Mouse (Mus musculus): ENCODE measurements around the gene Cmtm8. TPM values are rescaled to one million over a fixed set of nuclear protein-coding genes. Genes with fewer than 3 reads are reported as not detected.
A peak's percentile ranks its signal among the peaks of the same experiment; 100 is the strongest.

Gene Cmtm8
- polyA plus RNA-seq, 1 experiment from 2014 or later = 6.1 TPM

DNA sequence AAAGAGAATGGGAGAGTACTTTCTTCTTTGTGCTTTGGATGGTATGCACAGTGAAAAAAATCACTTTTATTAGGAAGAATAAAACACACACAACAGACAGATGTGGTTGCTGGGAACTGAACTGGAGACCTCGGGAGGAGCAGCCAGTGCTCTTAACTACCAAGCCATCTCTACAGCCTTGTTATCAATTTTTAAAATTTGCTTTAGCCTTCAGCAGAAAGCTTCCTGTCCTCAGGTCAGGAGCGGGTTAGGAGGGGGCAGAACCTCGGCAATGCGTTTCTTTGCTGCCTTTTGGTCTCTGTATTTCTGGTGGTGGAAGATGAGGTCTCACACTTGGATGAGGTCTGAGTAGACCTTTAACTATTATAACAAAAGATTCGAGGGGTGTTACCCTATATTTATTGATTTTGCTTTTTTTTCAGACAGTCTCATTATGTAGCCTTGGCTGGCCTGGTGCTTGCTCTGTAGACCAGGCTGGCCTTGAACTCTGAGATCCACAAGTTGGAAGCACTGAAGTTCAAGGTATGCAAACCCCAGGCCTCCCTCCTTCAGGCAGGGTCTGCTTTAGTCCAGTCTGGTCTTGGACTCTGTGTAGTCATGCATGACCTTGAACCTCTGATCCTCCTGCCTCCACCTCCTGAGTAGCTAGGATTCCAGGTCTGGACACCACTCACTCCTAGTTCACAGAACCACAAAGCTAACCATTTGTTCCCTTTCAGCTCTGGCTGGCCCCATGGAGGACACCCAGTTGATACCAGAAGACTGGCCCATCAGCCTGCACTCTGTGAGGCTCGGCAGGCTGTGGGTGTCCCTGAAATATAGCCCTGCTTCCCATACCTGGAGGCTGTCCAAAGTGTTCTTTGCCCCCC, 66.5 kb downstream of the Cmtm8 start:
- Histone ChIP-seq H3K27me3 (ENCODE audit: control insufficient read depth, insufficient read depth, low read length) (peaks cover 4% of the 10 kb centered on the region; the same call in 1 of the 2 replicates), H3K9me3 (ENCODE audit: control insufficient read depth, low read length) (no peaks in the 10 kb centered on the region), H3K27ac (replicated peaks; ENCODE audit: low read depth, low read length) (no peak overlapping the region), H3K9ac (replicated peaks; ENCODE audit: low read length) (no peak overlapping the region), H3K4me3 (replicated peaks; ENCODE audit: low read depth, low read length) (no peak overlapping the region), H3K36me3 (ENCODE audit: control insufficient read depth, insufficient read depth, low read length) (no peaks in the 10 kb centered on the region), H3K4me2 (ENCODE audit: low read length) (no peak overlapping the region), H3K4me1 (ENCODE audit: control insufficient read depth, insufficient read depth, low read length) (peaks cover 10% of the 10 kb centered on the region)
- ATAC-seq (ENCODE audit: low FRiP score, low TSS enrichment) (no peak), DNase-seq (no peak)
- WGBS = 91% methylated on average over 6 of the region's 6 CpGs

DNA sequence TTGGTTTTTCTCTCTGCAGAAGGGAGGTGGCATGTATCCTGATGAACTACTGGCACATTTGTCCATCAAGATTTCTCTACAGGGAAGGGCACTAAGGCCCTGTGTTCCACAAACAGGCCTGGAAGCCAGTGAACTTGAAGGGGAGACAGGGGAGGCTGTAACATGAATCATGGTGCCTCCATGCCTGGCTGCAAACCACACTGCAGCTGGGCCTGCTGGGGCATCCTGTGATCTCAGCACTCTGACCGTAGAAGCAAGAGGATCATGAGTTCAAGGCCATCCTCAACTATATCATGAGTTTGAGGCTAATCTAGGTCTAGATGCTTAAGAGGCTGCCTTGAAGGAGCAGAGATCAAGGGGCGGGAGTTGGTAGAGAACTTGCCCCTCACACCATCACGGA, 67.6 kb downstream of the Cmtm8 start:
- WGBS = 92% methylated on average over 3 of the region's 3 CpGs
- no peaks in the 10 kb centered on the region for H3K9me3 ChIP-seq (ENCODE audit: control insufficient read depth, low read length)
- ATAC-seq (ENCODE audit: low FRiP score, low TSS enrichment) (no peak), DNase-seq (no peak)
- no peak overlapping the region for H3K4me3 ChIP-seq (replicated peaks; ENCODE audit: low read depth, low read length)
- no peak overlapping the region for H3K4me2 ChIP-seq (ENCODE audit: low read length)
- H3K4me1 ChIP-seq (ENCODE audit: control insufficient read depth, insufficient read depth, low read length) = peaks cover 6% of the 10 kb centered on the region
- no peaks in the 10 kb centered on the region for H3K36me3 ChIP-seq (ENCODE audit: control insufficient read depth, insufficient read depth, low read length)
- H3K27ac ChIP-seq (replicated peaks; ENCODE audit: low read depth, low read length) = no peak overlapping the region
- no peak overlapping the region for H3K9ac ChIP-seq (replicated peaks; ENCODE audit: low read length)
- H3K27me3 ChIP-seq (ENCODE audit: control insufficient read depth, insufficient read depth, low read length) = peaks cover 4% of the 10 kb centered on the region; the same call in 1 of the 2 replicates

DNA sequence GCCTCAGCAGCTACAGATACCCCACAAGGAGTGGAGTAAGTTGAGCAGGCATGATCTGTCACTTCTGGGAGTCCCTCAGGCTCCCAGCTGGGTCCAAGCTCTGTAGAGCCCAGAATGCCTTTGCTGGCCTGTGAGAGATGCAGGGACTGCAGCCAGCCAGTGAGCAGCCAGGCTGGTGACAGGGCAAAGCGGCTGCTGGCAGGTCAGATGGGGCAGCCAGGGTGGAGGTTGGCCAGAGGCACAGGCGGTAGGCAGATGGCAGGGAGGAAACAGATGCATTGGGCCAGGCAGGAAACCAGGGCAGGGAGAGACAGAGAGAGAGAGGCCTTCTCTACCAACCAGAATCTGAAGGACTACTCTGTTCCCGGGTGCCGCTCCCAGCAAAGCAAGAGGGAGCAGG, 68.7 kb downstream of the Cmtm8 start:
- no peak overlapping the region for H3K9ac ChIP-seq (replicated peaks; ENCODE audit: low read length)
- DNase-seq = no peak
- 77% methylated on average over 4 of the region's 4 CpGs for WGBS

DNA sequence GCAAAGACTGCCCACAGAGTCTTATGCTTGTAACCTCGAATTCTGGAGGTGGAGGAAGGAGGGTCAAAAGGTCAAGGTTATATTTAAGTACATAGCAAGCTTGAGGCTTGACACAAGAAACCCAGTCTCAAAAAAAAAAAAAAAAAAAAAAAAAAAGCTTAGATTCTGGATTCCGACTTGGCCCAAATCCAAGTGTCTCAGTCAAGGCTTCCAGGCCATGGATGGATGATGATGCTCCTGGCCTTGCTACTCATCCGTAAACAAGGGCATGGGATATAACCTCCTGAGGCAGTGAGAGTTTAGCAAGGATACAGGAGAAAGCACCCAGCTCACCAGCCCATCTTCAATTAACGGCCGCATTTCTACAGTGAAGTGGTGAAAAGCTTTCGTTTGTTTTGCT, 69.3 kb downstream of the Cmtm8 start:
- H3K27me3 ChIP-seq (ENCODE audit: control insufficient read depth, insufficient read depth, low read length) = no peaks in the 10 kb centered on the region
- no peak overlapping the region for H3K9ac ChIP-seq (replicated peaks; ENCODE audit: low read length)
- no peaks in the 10 kb centered on the region for H3K9me3 ChIP-seq (ENCODE audit: control insufficient read depth, low read length)
- DNase-seq = no peak
- no peak overlapping the region for H3K4me2 ChIP-seq (ENCODE audit: low read length)
- no peak overlapping the region for H3K4me3 ChIP-seq (replicated peaks; ENCODE audit: low read depth, low read length)
- H3K4me1 ChIP-seq (ENCODE audit: control insufficient read depth, insufficient read depth, low read length) = no peaks in the 10 kb centered on the region
- no peaks in the 10 kb centered on the region for H3K36me3 ChIP-seq (ENCODE audit: control insufficient read depth, insufficient read depth, low read length)
- H3K27ac ChIP-seq (replicated peaks; ENCODE audit: low read depth, low read length) = no peak overlapping the region
- ATAC-seq (ENCODE audit: low FRiP score, low TSS enrichment) = no peak
- 91% methylated on average over 6 of the region's 6 CpGs for WGBS

More for the DNA sequence above, 68.7 kb downstream of the Cmtm8 start:
- no peaks in the 10 kb centered on the region for H3K27me3 ChIP-seq (ENCODE audit: control insufficient read depth, insufficient read depth, low read length)
- no peaks in the 10 kb centered on the region for H3K36me3 ChIP-seq (ENCODE audit: control insufficient read depth, insufficient read depth, low read length)
- no peak for ATAC-seq (ENCODE audit: low FRiP score, low TSS enrichment)
- H3K9me3 ChIP-seq (ENCODE audit: control insufficient read depth, low read length) = no peaks in the 10 kb centered on the region
- no peak overlapping the region for H3K4me2 ChIP-seq (ENCODE audit: low read length)
- no peak overlapping the region for H3K27ac ChIP-seq (replicated peaks; ENCODE audit: low read depth, low read length)
- H3K4me1 ChIP-seq (ENCODE audit: control insufficient read depth, insufficient read depth, low read length) = peaks cover 2% of the 10 kb centered on the region
- H3K4me3 ChIP-seq (replicated peaks; ENCODE audit: low read depth, low read length) = no peak overlapping the region

DNA sequence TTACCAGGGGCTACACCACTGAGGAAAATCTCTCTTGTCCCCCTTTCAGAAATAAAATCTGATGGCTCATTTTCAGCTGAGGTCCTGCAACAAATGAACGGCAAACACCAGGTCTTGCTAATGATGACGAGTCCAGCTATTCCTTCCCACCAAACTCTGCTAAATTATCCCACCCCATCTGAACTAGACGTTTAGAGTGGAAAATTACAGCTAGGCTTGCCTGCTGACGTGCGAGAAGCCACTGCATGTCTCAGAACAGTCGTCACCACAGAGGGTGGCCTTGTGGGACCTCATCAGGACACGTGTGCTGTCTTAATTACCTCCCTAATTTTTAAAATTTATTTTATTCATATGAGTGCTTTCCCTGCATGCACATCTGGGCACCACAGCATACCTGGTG, 72.4 kb downstream of the Cmtm8 start:
- DNase-seq = no peak
- Histone ChIP-seq H3K9me3 (ENCODE audit: control insufficient read depth, low read length) (no peaks in the 10 kb centered on the region), H3K4me3 (replicated peaks; ENCODE audit: low read depth, low read length) (no peak overlapping the region), H3K27ac (replicated peaks; ENCODE audit: low read depth, low read length) (no peak overlapping the region), H3K9ac (replicated peaks; ENCODE audit: low read length) (no peak overlapping the region), H3K36me3 (ENCODE audit: control insufficient read depth, insufficient read depth, low read length) (no peaks in the 10 kb centered on the region), H3K27me3 (ENCODE audit: control insufficient read depth, insufficient read depth, low read length) (no peaks in the 10 kb centered on the region), H3K4me2 (ENCODE audit: low read length) (no peak overlapping the region), H3K4me1 (ENCODE audit: control insufficient read depth, insufficient read depth, low read length) (no peaks in the 10 kb centered on the region)
- WGBS = 92% methylated on average over 7 of the region's 7 CpGs
- no peak for ATAC-seq (ENCODE audit: low FRiP score, low TSS enrichment)

DNA sequence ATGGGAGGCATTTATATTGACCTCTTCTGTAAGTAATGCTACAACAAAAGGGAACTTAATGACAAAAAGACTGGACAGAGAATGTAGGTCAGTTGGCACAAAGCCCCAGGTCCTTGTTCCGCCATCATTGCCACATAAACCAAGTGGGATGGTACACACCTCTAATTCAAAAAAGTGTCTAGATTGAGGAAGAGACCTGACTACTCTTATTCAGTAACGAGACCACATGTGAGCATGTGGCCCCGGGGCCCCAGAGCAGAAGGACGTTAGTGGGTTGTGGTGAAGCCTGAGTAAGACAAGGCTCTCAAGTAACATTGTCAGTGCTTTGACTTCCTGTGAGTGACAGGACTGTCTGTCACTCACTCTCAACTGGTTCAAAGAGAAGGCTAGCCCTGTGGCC, 73.7 kb downstream of the Cmtm8 start:
- no peak overlapping the region for H3K4me2 ChIP-seq (ENCODE audit: low read length)
- no peaks in the 10 kb centered on the region for H3K27me3 ChIP-seq (ENCODE audit: control insufficient read depth, insufficient read depth, low read length)
- H3K9ac ChIP-seq (replicated peaks; ENCODE audit: low read length) = no peak overlapping the region
- WGBS = 89% methylated on average over 4 of the region's 4 CpGs
- H3K4me3 ChIP-seq (replicated peaks; ENCODE audit: low read depth, low read length) = no peak overlapping the region
- no peak overlapping the region for H3K27ac ChIP-seq (replicated peaks; ENCODE audit: low read depth, low read length)
- DNase-seq (no peak), ATAC-seq (ENCODE audit: low FRiP score, low TSS enrichment) (no peak)
- no peaks in the 10 kb centered on the region for H3K4me1 ChIP-seq (ENCODE audit: control insufficient read depth, insufficient read depth, low read length)
- no peaks in the 10 kb centered on the region for H3K9me3 ChIP-seq (ENCODE audit: control insufficient read depth, low read length)
- no peaks in the 10 kb centered on the region for H3K36me3 ChIP-seq (ENCODE audit: control insufficient read depth, insufficient read depth, low read length)

DNA sequence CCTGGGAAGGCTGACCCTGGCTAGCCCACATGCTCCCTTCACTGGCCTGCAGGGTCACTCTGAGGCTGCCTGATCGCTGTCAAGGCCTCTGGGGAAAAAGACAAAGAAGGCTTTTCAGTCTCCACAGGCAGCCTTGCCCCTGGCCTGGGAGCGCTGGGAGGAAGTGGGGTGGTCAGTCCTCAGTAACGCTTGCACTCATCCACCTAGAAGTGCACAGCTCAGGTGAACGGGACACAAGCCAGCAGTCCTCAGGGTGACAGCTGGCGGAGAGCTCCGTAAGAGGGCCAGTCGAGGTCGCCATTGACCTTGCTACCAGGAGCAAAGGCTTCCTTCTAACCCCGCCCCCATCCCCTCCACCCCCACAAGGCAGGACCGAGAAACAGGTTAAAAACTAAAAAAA, 75.9 kb downstream of the Cmtm8 start:
- no peaks in the 10 kb centered on the region for H3K4me1 ChIP-seq (ENCODE audit: control insufficient read depth, insufficient read depth, low read length)
- H3K4me2 ChIP-seq (ENCODE audit: low read length) = no peak overlapping the region
- no peaks in the 10 kb centered on the region for H3K9me3 ChIP-seq (ENCODE audit: control insufficient read depth, low read length)
- H3K9ac ChIP-seq (replicated peaks; ENCODE audit: low read length) = no peak overlapping the region
- H3K27me3 ChIP-seq (ENCODE audit: control insufficient read depth, insufficient read depth, low read length) = no peaks in the 10 kb centered on the region
- no peak for DNase-seq
- ATAC-seq (ENCODE audit: low FRiP score, low TSS enrichment) = no peak
- WGBS = 57% methylated on average over 10 of the region's 10 CpGs
- no peak overlapping the region for H3K4me3 ChIP-seq (replicated peaks; ENCODE audit: low read depth, low read length)
- H3K27ac ChIP-seq (replicated peaks; ENCODE audit: low read depth, low read length) = no peak overlapping the region
- H3K36me3 ChIP-seq (ENCODE audit: control insufficient read depth, insufficient read depth, low read length) = no peaks in the 10 kb centered on the region

DNA sequence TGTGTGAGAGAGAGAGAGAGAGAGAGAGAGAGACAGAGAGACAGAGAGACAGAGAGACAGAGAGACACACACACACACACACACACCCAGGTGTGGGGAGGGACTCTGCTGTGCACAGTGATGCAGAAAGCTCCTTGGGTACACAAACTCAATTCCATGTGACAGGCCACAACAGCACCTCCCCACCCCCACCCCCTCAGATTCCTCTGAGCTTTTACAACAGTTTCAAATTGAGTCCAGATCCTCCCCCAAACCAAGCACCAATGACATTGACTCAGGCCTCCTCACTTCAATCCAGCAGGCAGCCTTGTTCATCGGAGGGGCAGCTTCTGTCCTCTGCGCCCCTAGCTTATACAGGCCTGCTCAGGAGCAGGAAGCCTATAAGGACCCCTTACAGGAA, 76.4 kb downstream of the Cmtm8 start:
- Histone ChIP-seq H3K9ac (replicated peaks; ENCODE audit: low read length) (no peak overlapping the region), H3K36me3 (ENCODE audit: control insufficient read depth, insufficient read depth, low read length) (no peaks in the 10 kb centered on the region), H3K27ac (replicated peaks; ENCODE audit: low read depth, low read length) (no peak overlapping the region), H3K4me1 (ENCODE audit: control insufficient read depth, insufficient read depth, low read length) (no peaks in the 10 kb centered on the region), H3K4me3 (replicated peaks; ENCODE audit: low read depth, low read length) (no peak overlapping the region), H3K27me3 (ENCODE audit: control insufficient read depth, insufficient read depth, low read length) (no peaks in the 10 kb centered on the region), H3K9me3 (ENCODE audit: control insufficient read depth, low read length) (no peaks in the 10 kb centered on the region), H3K4me2 (ENCODE audit: low read length) (no peak overlapping the region)
- ATAC-seq (ENCODE audit: low FRiP score, low TSS enrichment) = no peak
- 75% methylated on average over 2 of the region's 2 CpGs for WGBS
- no peak for DNase-seq

DNA sequence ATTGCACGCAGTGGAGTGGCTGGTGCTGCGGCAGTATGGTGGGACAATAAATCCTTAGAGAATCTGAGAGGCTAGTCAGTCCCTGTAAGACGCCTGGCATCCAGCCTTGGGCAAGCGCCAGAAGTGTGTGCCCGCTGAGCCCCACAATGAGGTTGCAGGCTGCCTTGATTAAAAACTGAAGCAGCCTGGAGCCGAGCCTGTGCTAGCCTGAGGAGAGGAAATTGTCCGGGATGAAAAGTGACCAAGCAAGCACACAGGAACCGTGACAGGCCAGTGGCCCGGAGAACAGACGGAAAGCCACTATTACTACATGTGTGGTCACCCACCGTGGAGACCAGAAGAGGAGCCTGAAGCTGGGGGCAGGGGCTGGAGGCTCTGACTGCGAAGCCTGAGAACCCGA, 76.9 kb downstream of the Cmtm8 start:
- Histone ChIP-seq H3K9me3 (ENCODE audit: control insufficient read depth, low read length) (no peaks in the 10 kb centered on the region), H3K27ac (replicated peaks; ENCODE audit: low read depth, low read length) (peak overlapping the region; percentile 20; the same call in 1 of the 2 replicates), H3K9ac (replicated peaks; ENCODE audit: low read length) (no peak overlapping the region), H3K27me3 (ENCODE audit: control insufficient read depth, insufficient read depth, low read length) (no peaks in the 10 kb centered on the region), H3K4me3 (replicated peaks; ENCODE audit: low read depth, low read length) (no peak overlapping the region), H3K4me1 (ENCODE audit: control insufficient read depth, insufficient read depth, low read length) (no peaks in the 10 kb centered on the region), H3K36me3 (ENCODE audit: control insufficient read depth, insufficient read depth, low read length) (no peaks in the 10 kb centered on the region), H3K4me2 (ENCODE audit: low read length) (no peak overlapping the region)
- 0 out of 2 replicates have a peak, but pooled peaks have one; percentile 34 for ATAC-seq (ENCODE audit: low FRiP score, low TSS enrichment)
- peak; percentile 77 for DNase-seq
- 66% methylated on average over 13 of the region's 13 CpGs for WGBS
